Comparison of ENCODE assay signal across 8 mouse cellular contexts in genomic region chr4:53159767-53160166, GRCm38 (mm10). TPM values are rescaled to one million over a fixed set of nuclear protein-coding genes. Genes with fewer than 3 reads are reported as not detected.
A peak's percentile ranks its signal among the peaks of the same experiment; 100 is the strongest.
DNase-seq lines count a peak whose midpoint lies in the region; ATAC-seq and TF ChIP-seq lines count a peak whose summit lies in the region.

TSS of gene Abca1 (minus strand) at chr4:53159895.

- intact Hi-C loops in heart, postnatal 10 days (cut with DNase I), result loop anchor here (1.0 to 5.0 kb wide), 5 partner anchors 37 to 103 kb away; no protein-coding TSS in a partner anchor

- TF ChIP-seq CTCF in E14TG2a.4 (conservative IDR thresholded peaks at IDR 0.05; ENCODE audit: low read length), result no peak

- H3K36me3 ChIP-seq in E14TG2a.4 (ENCODE audit: insufficient read depth, low read length), result no peaks in the 10 kb centered on the region
- H3K36me3 ChIP-seq in forebrain, embryonic 14.5 days (ENCODE audit: control insufficient read depth, insufficient read depth, low read length), result no peaks in the 10 kb centered on the region
- H3K36me3 ChIP-seq in liver, embryonic 15.5 days (replicated peaks), result no peaks in the 10 kb centered on the region
- no peaks in the 10 kb centered on the region for H3K36me3 ChIP-seq in neural tube, embryonic 11.5 days (ENCODE audit: control insufficient read depth, insufficient read depth, low read length)
- H3K36me3 ChIP-seq in stomach, embryonic 16.5 days (ENCODE audit: control insufficient read depth, insufficient read depth, low read length), result no peaks in the 10 kb centered on the region

- peak; percentile 58 for DNase-seq in c-Kit-positive CD71-positive TER-119-negative erythroid progenitor cells, embryonic 14.5 days (ENCODE audit: low read depth)
- DNase-seq in forebrain, embryonic 14.5 days (ENCODE audit: low spot score), result peak; percentile 96
- DNase-seq in heart, postnatal 10 days, result peak; percentile 94
- peak; percentile 92 to 95 for DNase-seq in kidney, postnatal 4 days
- peak; percentile 94 for DNase-seq in neural tube, embryonic 11.5 days (ENCODE audit: low spot score)

- peak within 1 kb of the TSS; percentile 84 for H3K4me3 ChIP-seq in E14TG2a.4 (replicated peaks; ENCODE audit: low read length)
- peak within 1 kb of the TSS; percentile 61 for H3K4me3 ChIP-seq in forebrain, embryonic 14.5 days (ENCODE audit: low read depth, low read length)
- H3K4me3 ChIP-seq in liver, embryonic 15.5 days (replicated peaks), result peak within 1 kb of the TSS; percentile 61
- H3K4me3 ChIP-seq in neural tube, embryonic 11.5 days (ENCODE audit: low read depth, low read length), result peak within 1 kb of the TSS; percentile 53
- peak within 1 kb of the TSS; percentile 71 for H3K4me3 ChIP-seq in stomach, embryonic 16.5 days (replicated peaks; ENCODE audit: low read length)

- peak within 1 kb of the TSS; percentile 82 for H3K4me2 ChIP-seq in forebrain, embryonic 14.5 days (ENCODE audit: low read length)
- peak within 1 kb of the TSS; percentile 76 for H3K4me2 ChIP-seq in liver, embryonic 15.5 days
- H3K4me2 ChIP-seq in neural tube, embryonic 11.5 days (ENCODE audit: low read depth), result peak within 1 kb of the TSS; percentile 82
- H3K4me2 ChIP-seq in stomach, embryonic 16.5 days (ENCODE audit: low read depth, low read length), result peak within 1 kb of the TSS; percentile 93

- ATAC-seq in forebrain, embryonic 14.5 days, result peak; percentile 98
- peak; percentile 78 for ATAC-seq in liver, embryonic 15.5 days (ENCODE audit: insufficient read depth)
- peak; percentile 97 for ATAC-seq in neural tube, embryonic 11.5 days (ENCODE audit: insufficient read depth, low FRiP score, low TSS enrichment)
- peak; percentile 97 for ATAC-seq in stomach, embryonic 16.5 days (ENCODE audit: insufficient read depth, low FRiP score)

- H3K9me3 ChIP-seq in E14TG2a.4 (ENCODE audit: low read length), result no peaks in the 10 kb centered on the region
- no peaks in the 10 kb centered on the region for H3K9me3 ChIP-seq in forebrain, embryonic 14.5 days (replicated peaks; ENCODE audit: control insufficient read depth, low read length)
- H3K9me3 ChIP-seq in liver, embryonic 15.5 days (replicated peaks), result no peaks in the 10 kb centered on the region
- no peaks in the 10 kb centered on the region for H3K9me3 ChIP-seq in neural tube, embryonic 11.5 days (ENCODE audit: control insufficient read depth, low read length)
- H3K9me3 ChIP-seq in stomach, embryonic 16.5 days (replicated peaks; ENCODE audit: control insufficient read depth, low read length), result no peaks in the 10 kb centered on the region

- H3K27ac ChIP-seq in forebrain, embryonic 14.5 days (ENCODE audit: low read depth, low read length), result 0 out of 2 replicates have a peak within 1 kb of the TSS, but pooled peaks have one; percentile 15
- H3K27ac ChIP-seq in liver, embryonic 15.5 days (replicated peaks), result peak within 1 kb of the TSS; percentile 45; the same call in 1 of the 2 replicates
- H3K27ac ChIP-seq in neural tube, embryonic 11.5 days (ENCODE audit: low read depth, low read length), result peak within 1 kb of the TSS; percentile 15; the same call in 1 of the 2 replicates
- H3K27ac ChIP-seq in stomach, embryonic 16.5 days (ENCODE audit: low read length), result no peak within 1 kb of the TSS

- H3K9ac ChIP-seq in forebrain, embryonic 14.5 days (ENCODE audit: low read length), result peak within 1 kb of the TSS; percentile 63
- H3K9ac ChIP-seq in liver, embryonic 15.5 days, result peak within 1 kb of the TSS; percentile 32
- peak within 1 kb of the TSS; percentile 57 for H3K9ac ChIP-seq in neural tube, embryonic 11.5 days (ENCODE audit: low read length)
- H3K9ac ChIP-seq in stomach, embryonic 16.5 days (ENCODE audit: low read length), result peak within 1 kb of the TSS; percentile 80

- peaks cover 14% of the 10 kb centered on the region for H3K27me3 ChIP-seq in E14TG2a.4 (ENCODE audit: insufficient read depth, low read length)
- no peaks in the 10 kb centered on the region for H3K27me3 ChIP-seq in forebrain, embryonic 14.5 days (replicated peaks; ENCODE audit: control insufficient read depth, insufficient read depth, low read length)
- H3K27me3 ChIP-seq in liver, embryonic 15.5 days, result peaks cover 24% of the 10 kb centered on the region
- no peaks in the 10 kb centered on the region for H3K27me3 ChIP-seq in neural tube, embryonic 11.5 days (ENCODE audit: control insufficient read depth, insufficient read depth, low read length)
- H3K27me3 ChIP-seq in stomach, embryonic 16.5 days (ENCODE audit: control insufficient read depth, insufficient read depth, low read length), result no peaks in the 10 kb centered on the region

- H3K4me1 ChIP-seq in E14TG2a.4 (replicated peaks; ENCODE audit: low read depth, low read length), result peaks cover 27% of the 10 kb centered on the region
- H3K4me1 ChIP-seq in forebrain, embryonic 14.5 days (ENCODE audit: control insufficient read depth, insufficient read depth, low read length), result 0 out of 2 replicates have a peak, but pooled peaks cover 6% of the 10 kb centered on the region
- H3K4me1 ChIP-seq in liver, embryonic 15.5 days (replicated peaks), result peaks cover 26% of the 10 kb centered on the region
- H3K4me1 ChIP-seq in neural tube, embryonic 11.5 days (ENCODE audit: control insufficient read depth, insufficient read depth, low read length), result no peaks in the 10 kb centered on the region
- peaks cover 4% of the 10 kb centered on the region; the same call in 1 of the 2 replicates for H3K4me1 ChIP-seq in stomach, embryonic 16.5 days (ENCODE audit: control insufficient read depth, insufficient read depth, low read length)

- under 1% methylated on average over 37 of the region's 37 CpGs for WGBS in forebrain, embryonic 14.5 days
- under 1% methylated on average over 37 of the region's 37 CpGs for WGBS in liver, embryonic 15.5 days (ENCODE audit: insufficient replicate concordance)
- WGBS in neural tube, embryonic 11.5 days, result 0% methylated on average over 37 of the region's 37 CpGs
- WGBS in stomach, embryonic 16.5 days, result under 1% methylated on average over 37 of the region's 37 CpGs

RNA-seq across cellular contexts. Expression of gene Abca1, which starts in this region (rescaled TPM):
- 9.6 and 12.3 TPM in 2 replicates for polyA plus RNA-seq in forebrain, embryonic 14.5 days (2014; fragmentation: Nextera tagmentation; extraction: Ambion mirVana)
- total RNA-seq in heart, postnatal 10 days (2021), result 10 to 100 TPM; 16.1 to 18.2 TPM
- polyA plus RNA-seq in liver, embryonic 15.5 days (2015; fragmentation: Nextera tagmentation; extraction: Ambion mirVana), result 11.5 and 14.8 TPM in 2 replicates
- 9.2 and 11.0 TPM in 2 replicates for polyA plus RNA-seq in neural tube, embryonic 11.5 days (2014; fragmentation: Nextera tagmentation; extraction: Ambion mirVana)
- 4.9 and 6.1 TPM in 2 replicates for polyA plus RNA-seq in stomach, embryonic 16.5 days (2015; fragmentation: Nextera tagmentation; extraction: Ambion mirVana)
